Mouse (Mus musculus) embryonic fibroblast, embryonic 13.5 days (primary cell): ENCODE results near the gene Pla2g15.

Experiments
- CTCF ChIP-seq: IDR thresholded peaks from 2 replicates; pipeline ENCODE4 v1.5.1; 2011; ENCODE audit warnings: mild to moderate bottlenecking, control low read depth, low read length, moderate library complexity, borderline replicate concordance; ENCODE audit not compliant: insufficient read depth
- POLR2A ChIP-seq: IDR thresholded peaks from 2 replicates; pipeline ENCODE4 v1.6.1; 2011; ENCODE audit warnings: low read depth, mild to moderate bottlenecking, control low read depth, low read length, moderate library complexity

DNA sequence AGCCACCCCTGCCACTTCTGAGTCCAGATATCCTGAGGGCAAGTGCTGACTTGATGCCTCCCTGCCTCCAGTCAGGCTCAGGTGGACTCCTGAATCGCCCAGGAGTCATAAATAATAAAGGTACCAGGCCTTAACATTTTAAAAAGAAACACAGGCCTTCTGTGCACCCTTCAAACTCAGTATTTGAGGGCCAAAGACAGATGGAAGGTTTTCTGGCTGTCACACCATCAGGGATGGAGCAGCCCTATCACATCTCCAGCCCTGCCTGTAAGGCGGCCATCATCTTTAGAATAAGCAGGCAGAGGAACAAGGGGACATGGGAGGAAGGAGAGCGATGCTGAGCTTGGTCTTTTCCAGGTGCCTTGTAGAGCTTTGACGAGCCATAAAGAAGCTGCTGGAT, 19.2 kb upstream of the Pla2g15 start:
- TF ChIP-seq CTCF, result no peak
- TF ChIP-seq POLR2A, result no peak
